Mouse (Mus musculus) layer of hippocampus, adult 18-20 months (tissue): ENCODE results near the gene Snx9. TPM values are rescaled to one million over a fixed set of nuclear protein-coding genes. Genes with fewer than 3 reads are reported as not detected.

Source experiments
- DNase-seq, 2 experiments: peaks; one replicate each; pipeline ENCODE4 v3.0.0; 2022; ENCODE audit warnings: low spot score in 2 of 2
- total RNA-seq, 2 experiments: library from RNA; stranded (reverse); gene quantifications; 2 replicates each; pipeline ENCODE4 v1.2.3; 2021

The Snx9 gene
- total RNA-seq, 2 experiments from 2014 or later = 15.2 to 15.3 TPM

DNA sequence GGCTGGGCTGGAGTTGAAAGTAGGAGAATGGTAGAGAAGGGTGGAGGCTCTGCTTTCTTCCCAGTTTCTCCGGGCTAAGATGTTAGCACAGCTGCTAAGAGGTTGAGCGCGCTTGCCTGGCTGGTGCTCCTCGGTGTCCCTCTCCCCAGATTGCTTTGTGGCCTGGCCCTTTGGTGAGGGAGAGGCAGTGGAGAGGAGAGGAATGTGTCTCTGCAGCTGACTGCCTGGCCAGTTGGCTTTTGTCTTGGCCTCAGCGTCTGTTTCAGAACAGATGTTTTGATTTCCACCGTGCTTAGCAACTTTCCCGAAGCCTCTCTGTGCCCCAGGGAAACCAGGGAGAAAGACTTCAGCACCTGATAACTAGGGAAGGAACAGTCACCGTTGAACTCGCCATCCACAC lies 118.7 kb downstream of the Snx9 start:
- no peak for DNase-seq

DNA sequence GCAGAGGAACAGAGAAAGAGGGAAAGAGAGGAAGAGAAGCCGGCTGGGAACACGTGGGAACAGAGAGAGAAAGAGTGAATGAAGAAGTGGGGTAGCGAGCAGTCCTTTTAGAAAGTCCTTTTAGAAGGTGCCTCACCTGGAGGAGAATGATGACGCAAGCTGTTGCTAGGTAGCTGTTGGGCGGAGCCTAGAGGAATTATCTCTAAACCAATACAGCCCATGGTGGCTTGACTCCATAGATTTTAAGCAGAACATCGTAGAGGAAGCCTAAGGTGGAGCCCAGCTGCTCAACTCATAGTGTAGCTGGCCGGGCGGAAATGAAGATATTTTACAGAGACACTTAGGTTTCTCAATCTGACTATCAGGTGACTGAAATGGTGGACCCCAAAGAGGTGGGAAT lies 122.6 kb downstream of the Snx9 start:
- no peak for DNase-seq

DNA sequence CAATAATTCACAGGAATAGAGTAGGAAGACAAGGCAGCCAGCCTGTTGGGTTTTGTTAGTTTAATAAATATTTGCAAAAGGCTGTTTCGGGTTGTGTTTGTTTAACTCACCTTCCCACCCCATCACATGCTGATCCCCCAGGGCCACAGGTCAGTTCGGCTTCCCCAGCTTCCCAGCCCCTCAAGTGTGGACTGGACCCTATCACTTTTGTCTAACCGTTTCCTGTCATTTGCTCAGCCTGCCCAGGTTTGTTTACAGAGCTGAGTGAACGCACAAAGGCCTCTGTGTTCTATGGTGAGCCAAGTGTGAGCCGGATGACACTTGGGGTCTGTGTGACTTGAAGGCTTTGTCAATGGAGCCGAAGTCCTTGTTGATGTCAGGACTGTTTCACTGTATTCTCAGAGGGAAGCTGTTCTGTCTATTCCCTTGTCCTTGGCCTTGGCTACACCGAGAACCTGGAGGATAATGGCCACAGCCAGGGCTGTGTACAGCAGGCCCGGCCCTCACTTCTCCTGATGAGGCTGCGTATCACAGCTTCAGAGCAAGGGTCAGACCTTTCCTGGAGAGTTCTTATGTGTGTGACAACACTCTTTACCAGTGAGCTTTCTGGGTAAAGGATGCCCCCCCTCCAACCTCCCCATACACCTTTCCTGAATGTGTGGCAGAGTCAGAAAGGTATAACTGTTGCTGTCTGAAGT lies 124.1 kb downstream of the Snx9 start:
- DNase-seq = no peak

DNA sequence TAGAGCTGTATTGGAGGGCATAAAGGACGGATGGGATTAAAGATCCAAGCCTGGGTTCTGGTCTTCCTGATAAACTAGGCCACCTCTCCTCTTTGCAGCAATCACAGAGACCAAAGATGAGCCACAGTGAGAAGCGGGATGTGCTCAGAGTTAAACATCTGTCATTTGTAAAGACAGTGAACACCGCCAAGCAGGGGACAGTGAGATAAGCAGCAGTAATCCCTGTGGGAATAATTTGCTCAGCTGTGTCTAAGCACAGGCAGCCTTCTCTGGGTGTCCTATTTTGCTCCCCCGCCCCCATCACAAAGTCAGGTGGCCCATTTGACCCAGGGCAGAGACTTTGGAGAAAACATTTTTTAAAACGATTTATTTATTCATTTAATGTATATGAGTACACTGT lies 125.6 kb downstream of the Snx9 start:
- DNase-seq = no peak

DNA sequence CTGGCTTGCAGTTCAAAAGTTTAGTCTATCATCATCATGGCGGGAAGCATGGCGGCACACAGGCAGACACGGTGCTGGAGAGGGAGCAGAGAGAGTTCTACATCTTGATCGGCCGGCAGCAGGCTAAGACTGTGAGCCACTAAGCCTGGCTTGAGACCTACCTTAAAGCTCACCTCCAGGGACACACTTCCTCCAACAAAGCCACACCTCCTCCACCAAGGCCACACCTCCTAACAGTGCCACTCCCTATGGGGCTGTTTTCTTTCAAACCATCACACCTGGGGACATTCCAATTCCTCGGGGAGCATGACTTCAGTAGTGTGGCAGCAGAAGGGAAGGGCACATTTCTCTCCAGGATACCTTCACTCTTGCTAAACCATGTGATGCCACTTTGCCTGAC lies 127.4 kb downstream of the Snx9 start:
- no peak for DNase-seq

DNA sequence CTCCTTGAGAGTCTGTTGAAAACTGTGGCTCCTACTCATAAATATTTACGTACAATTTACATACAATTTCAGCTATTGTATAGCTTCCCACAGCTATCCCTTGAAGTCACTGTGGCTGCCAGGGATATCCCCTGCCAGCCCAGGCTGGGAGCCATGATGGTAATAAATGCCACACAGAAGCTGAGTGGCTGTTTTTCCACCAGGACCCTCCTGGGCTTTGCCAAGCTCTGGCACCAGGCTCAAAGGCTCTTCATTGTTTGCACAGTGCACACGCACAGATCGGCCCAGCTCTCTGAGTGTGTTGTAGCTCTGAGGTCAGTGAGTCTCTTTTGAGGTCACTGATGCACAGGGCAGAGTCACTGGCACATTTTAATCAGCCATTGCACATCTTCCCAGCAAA lies 128.1 kb downstream of the Snx9 start:
- peak in 1 of 2 experiments; percentile 24 for DNase-seq

DNA sequence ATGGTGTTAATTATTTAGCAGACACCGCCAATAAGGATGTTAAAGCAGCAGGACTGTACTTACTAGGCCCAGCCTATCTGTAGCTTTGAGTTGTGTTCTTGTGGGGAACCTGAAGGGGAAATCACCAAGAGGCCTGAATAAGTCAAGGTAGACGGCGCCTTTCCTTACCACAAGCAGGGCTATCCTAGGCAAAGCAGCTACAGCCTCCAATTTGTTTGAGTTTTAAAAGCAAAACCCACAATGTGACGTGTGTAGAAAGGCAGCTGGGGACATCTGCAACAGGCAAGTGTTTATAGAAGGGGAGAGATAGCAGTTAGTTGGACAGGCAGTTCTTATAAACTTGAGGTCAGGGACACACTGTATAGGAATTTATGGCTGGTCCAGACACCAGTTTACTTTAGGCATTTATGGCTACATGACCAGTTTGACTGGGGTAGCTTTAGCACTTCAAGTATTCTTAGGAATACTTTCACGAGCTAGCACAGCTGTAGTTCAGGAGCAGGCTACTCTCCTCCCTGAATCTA lies 129.2 kb downstream of the Snx9 start:
- no peak for DNase-seq

DNA sequence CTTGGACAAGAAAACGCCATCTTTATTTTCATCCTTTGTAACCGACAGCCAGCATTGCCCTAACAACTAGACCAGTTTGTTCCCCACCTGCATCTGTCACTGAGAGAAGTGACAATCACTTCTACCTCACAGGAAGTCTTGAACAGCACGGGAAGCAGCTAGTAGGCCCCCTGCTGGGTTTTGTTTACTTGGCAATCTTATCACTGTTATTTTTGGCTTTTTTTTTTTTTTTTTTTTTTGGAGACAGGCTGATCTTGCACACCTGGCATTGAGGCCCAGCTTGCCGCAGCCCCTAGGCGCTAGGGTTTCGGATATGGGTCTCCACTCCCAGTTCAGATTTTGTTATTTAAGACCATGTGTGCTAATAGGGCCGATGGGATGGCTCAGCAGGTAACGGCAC lies 132.4 kb downstream of the Snx9 start:
- no peak for DNase-seq

DNA sequence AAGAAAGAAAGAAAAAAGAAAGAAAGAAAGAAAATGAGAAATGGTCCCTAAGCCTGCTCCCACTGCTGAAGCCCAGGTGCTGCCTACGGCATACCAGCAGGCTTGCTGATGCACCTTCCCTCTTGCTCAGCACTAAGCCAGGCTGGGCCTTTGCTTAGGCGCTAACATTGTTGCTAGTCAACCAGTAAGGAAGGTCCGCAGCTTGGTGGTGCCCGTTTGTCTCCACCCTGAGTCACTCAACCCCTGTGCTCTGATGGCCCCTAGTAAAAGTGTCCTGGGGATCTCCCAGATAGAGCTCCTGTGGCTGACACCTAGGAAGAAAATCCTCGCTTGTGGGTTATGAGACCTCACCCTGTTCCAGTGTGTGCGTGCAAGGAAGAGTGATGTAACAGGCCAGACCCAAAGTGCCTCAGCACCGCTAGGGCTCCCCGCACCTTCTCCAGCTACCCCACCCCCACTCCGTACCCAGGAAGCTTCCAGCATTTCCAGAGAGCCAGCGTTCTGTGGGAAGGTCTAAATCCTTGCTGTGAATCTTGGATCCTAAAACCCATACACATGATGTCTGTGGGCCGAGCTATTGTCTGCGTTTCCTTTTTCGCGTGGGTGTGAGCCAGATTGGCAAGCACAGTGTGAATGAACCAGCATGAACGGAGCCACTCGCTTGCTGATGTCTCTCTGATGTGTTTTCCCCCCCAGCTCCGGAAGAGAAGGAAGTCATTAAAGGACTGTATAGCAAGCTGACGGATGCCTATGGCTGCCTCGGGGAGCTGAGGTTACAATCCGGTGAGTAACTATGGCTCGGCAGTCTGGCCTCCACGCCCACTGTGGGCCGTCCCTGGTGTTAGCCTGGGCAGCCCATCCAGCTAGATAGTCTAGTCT lies 134.2 kb downstream of the Snx9 start:
- peak; percentile 89 to 94 for DNase-seq

DNA sequence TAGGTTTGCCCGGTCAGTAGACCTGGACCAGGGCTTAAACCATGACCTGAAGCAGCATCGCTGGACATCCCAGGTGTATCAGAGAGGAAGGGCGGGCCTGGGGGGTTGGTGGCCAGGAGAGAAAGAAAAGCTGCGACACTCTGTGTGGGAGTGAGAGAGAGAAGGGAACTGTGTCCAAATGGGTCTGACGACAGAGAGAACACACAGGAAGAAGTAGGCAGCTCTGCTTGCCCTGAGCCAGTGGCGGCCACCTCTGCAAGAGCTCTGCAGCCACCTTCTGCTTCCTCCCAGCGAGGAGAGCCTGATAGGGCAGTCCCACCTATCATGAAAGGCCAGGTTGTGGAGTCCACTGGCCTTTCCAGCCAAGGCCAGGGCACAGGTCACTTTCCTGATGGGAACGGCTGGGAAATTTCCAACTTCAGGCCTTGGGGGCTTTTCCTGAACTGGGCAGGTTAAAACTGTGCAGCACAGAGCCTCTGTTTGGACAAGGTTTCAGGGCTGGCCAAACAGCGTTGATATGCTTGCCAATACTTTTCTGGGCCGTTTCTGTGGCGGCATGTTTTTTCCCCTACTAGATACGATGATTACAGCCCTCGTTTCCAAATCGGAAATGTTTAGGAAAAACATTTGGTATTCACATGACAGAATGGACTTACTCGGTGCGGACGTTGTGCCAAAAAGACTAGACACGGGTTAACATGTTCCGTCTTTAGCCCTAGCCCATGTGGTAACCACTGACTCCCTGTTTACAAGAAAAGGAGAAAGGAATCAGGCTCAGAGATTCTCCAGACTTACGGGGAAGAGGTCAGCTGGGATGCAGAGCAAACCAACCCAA lies 135.3 kb downstream of the Snx9 start:
- peak in 1 of 2 experiments; percentile 37 for DNase-seq

DNA sequence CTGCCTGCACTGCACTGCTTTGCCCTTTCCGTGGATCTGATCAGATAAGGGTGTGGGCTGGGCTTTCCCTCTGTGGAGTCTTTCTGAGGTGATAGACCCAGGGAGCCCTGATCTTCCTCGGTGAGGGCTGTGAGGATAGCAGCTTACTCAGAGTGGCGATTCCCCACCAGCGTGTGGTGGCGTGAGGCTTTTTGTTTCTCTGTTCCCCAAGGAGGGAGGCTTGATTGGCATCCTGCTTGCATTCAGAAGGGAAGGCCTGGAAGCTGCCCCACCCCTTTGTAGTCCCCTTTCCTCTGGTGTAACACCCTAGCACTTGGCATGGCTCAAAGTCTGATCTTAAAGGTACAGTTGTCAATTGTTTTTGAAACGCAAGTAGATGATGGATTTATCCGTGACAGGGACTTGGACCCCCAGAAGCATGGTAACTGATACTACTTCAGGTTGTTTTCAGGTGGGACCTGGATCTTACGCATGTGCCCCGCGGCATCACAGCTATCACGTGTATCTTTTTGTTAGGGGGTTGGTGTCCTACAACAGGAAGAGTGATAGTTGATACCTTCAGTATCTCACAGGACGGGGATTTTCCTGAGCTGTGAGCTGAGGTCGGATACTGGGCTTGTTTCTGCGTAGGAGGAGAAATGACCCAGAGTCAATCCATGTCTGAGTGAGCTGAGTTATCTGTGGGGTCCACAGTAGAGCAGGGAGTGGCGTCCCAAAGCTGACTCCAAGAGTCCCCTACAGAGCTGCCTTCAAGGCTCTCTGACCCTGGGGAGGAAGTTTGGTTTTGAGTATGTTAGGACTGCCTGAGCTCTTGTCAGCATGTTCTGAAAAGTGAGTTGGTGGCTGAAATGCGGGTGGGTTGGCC lies 136.2 kb downstream of the Snx9 start:
- no peak for DNase-seq

DNA sequence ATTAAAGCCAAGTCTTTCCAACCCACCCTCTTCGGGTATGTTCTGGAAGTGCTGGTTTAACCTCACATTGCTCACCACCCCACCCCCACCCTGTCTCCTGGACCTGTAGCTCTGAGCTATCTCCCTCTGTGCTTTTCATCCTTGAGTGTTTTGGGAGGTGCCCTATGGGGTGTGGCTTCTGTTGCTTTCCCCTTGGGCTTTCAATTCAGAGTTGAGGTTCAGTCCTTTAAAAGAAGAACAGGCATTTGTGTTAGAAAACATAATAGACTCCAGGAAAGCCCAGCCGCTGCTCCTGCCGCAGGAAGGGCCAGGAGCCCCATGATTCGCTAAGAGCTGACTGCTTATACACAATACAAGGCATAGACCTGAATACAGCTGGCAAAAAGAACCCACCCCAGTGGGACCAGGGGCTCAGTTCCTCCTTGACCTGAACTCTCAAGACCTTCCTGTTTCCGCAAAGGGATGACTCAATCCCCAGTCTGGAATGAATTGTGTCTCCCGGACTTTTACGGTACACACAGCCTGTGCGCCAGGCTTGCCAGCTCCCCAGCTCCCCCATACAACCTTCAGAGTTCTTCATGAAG lies 136.9 kb downstream of the Snx9 start:
- DNase-seq = no peak

DNA sequence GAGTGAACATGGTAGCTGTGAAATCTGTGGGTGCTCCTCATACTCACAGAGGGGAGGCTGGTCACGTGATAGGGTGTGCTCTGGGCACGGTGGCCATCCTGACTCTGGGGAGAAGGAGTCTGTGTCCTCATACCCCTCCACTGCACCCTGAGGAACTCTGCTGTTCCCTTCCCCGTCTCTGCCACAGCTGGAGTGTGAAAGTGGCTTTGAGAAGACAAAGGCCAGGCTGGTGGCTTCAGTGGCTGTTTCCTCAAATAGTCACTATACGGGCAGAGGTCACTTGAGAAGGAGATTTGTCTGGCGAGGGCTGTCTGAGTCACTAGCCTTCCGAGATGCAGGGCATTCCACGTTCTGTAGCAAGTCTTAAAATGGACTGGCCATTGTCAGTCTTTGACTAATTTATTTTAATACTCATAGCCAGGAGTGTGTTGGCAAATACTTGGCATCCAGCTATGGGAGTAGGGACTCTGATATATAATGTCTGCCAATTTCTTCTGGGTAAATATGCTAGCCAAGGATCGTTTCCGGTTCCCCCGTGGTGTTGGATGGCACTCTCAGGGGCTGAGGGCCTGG lies 137.5 kb downstream of the Snx9 start:
- DNase-seq = no peak

DNA sequence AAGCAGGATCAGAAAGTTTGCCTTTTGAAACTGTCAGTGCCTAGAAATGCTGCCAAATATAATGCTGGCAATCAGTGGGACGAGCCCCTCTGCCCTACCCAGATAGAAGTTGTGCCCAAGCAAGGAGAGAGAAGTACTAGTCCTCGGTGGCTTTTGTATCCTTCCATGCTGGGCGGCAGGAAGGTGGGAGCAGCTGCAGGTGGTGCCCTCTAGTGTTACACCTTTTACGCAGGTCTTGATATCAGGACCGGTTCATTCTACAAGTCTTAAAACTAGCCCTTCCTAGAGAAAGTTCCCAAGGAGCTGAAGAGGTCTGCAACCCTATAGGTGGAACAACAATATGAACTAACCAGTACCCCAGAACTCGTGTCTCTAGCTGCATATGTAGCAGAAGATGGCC lies 139.7 kb downstream of the Snx9 start:
- no peak for DNase-seq

Other genes starting within 250 kb of the Snx9 start
- gene Synj2, start 100.0 kb downstream of the Snx9 start, total RNA-seq = 10 to 100 TPM; 71.8 to 73.5 TPM
- 10 to 100 TPM; 16.0 to 17.1 TPM for gene Serac1, start 238.4 kb downstream of the Snx9 start, total RNA-seq
- 100 to 1,000 TPM; 131 to 132 TPM for gene Gtf2h5, start 238.5 kb downstream of the Snx9 start, total RNA-seq